Mouse (Mus musculus) CD4-positive helper T cell, adult 2 months (primary cell): ENCODE data around the gene Clip3.

ENCODE experiments used
- DNase-seq: peaks from one replicate; pipeline ENCODE4 v3.0.0-alpha.2; 2012; ENCODE audit warnings: low read depth, missing footprints, low spot score

The Clip3 gene

DNA sequence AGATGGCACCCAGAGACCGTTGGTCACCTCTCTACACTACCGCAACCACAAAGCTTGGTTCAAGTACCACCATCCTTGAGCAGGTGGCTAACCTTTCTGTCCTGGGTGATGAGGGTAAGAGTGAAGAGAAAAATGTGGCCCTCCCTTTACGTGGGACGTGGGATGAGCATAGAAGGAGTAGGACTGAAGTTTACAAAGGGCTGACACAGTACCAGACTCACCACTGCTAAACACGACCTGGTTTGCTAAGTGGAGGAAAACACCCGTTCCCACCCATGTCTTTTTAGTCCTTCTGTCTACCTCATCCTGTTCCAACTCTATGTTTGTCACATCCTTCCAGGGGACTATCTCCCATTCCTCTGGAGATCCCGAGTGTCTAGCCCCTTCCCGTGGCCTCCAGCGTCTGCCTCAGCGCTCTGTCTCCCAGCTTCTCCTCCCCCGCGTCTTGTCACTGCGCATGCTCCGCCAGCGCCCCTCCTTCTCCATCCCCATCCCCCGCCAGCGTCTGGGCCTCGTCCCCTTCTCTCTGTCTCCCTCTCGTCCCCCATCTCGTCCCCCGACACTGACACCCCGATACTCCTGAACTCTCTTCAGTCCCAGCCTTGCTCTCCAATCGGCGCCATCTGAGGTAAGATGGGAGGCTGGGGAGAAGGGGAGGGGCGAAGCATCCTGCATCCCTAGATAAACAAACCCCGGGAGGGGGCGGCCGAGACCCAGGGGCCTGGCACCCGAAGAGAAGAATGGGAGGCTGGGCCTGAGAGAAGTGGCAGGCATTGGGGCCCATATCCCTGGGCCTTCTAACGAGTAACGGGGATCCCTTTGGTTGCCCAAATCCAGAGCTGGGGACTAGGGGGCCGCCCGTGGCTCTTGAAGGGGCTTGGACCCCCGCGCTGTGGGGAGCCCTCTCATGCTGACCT is at the start of gene Clip3:
TSS of gene Clip3 (plus strand) at position 514 of the 917 bp plus-strand sequence.
- DNase-seq = peak; percentile 41

DNA sequence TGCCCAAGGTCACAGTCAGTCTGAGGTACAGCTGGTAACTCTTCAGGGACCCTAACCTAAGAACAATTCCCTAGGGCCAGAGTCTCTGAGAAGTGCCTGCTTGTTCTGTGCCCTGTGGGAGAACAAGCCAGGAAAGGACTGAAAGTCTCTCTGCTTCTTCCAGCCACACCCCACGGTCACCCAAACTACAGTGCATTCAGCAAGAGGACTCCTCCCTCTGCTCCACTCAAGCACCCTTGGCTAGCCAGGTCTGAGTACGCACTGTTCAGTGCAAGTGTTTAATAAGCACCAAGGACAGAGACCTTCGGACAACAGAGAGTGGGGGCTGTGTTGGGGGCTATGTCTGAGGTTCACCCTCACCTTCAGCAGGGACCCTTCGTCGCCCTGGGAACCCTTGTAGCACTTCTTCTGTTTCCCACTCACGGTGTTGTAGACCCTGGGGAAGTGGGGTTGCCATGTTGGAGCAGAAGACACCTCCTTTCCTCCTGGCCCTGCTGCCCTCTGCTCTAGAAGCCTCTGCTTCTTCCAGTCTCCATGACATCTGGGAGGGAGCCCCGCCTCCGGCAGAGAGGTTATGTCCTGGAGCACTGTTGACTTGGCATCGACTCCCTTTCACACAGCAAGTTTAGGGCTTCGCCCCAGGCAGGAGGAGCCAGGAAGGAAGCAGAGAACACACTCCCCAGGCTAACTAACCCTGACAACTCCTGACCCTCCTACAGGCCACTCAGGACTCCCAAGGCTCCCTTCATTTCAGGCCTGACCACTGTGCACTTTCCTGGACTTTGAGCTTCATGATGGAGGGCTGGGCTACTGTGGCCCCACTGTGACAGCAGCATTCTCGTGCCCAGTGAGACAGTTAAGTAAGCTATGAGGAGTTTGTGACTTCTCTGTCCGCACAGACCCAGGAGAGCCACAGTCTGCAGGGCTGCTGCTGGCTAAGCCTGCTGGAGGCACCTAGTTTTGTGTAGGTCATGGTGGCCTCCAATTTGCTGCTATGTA is 39.3 kb upstream of the Clip3 start:
- DNase-seq = no peak

DNA sequence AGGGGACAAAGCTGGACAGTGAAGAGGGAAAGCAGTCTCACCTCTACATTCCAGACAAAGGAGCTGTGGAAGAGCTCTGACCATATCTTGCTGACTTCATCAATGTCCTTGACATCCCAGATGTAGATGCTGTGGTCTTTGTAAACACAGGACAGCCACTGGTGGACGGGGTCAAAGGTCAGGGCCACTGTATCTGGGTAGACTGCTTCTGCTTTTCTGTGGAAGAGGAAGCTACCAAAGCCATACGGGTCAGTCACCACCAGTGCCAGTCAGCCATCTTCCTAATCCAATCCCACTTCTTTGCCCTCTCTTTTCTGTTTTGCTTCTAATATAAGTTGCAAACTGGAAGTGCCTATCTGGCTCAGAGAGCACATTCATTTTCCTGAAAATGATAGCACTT is 26.5 kb upstream of the Clip3 start:
- no peak for DNase-seq

DNA sequence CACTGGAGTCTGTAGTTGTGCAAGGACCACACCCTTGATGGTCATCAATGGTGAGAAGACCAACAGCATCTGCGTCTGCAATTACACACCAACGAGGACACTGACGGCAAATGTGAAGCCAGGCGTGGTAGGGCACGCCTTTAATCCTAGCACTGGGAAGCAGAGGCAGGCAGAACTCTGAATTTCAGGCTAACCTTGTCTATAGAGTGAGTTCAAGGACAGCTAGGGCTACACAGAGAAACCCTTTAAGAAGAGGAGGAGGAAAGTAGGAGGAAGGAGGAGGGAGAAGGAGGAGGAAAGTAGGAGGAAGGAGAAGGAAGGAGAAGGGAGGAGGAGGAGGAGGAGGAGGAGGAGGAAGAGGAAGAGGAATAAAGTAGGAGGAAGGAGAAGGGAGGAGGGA is 26.0 kb upstream of the Clip3 start:
- no peak for DNase-seq

DNA sequence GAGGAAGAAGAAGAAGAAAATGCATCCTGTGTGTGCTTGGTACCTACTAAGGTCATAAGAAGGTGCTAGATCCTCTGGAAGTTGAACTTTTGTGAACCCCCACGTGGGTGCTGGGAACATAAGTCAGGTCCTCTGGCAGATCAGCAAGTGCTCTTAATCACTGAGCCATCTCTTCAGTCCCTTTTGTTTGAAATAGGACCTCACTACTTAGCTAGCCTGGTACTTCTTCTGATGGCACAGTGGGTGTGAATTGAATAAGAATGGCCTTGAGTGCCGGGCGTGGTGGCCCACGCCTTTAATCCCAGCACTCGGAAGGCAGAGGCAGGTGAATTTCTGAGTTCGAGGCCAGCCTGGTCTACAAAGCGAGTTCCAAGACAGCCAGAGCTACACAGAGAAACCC is 25.6 kb upstream of the Clip3 start:
- no peak for DNase-seq

DNA sequence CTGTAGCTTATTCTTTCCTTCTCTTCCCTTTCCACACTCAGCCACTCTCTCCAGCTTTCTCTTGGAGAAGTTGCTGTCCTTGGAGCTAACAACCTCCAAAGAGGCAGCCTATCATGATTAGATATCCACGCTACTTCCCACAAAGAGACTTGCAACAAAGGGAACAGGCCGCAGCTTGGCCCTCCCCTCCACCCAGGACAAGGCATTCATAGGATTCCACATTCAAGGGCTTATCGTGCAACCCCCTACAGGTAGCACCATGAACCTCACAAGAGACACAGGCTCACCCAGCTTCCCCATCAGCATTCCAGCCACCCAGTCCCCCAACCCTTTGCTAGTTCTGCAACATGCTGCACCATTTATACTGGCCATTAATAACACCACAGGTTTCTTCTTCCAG is 24.7 kb upstream of the Clip3 start:
- DNase-seq = no peak

DNA sequence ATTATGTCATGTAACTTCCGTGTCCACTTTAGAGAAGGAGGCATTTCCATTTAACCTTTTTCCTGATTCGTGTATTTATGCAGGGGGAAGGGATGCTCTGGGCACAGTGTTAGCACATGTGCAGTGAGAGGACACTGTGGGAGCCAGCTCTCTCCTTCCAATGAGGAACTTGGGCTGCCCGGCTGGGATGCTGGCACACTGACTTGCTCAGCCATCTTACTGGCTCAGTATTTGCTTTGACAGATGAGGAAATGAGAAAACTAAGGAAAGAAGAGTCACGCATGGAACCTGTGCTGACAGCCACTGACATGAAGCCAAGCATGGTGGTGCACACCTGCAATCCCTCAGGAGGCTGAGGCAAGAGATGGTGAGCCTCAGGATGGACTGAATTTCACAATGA is 21.9 kb upstream of the Clip3 start:
- DNase-seq = no peak

DNA sequence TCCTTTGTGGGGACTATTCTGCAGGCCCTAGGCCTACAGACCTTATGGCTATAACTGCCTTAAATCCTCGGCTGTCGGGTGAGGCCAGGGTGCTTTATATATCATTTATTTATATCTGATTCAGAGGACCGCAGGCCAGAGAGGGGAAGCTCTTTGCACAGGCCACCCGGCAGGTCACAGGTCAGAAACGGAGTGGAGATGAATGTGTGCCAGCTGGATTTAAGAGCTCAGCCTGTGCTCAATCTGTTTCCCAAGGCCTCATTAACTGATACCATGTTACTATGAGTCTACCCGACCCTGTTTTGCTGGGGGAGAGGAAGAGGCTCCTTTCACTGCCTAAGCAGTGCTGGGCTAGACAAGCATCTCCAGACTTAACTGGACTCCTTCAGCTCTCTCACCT is 17.1 kb upstream of the Clip3 start:
- DNase-seq = no peak

DNA sequence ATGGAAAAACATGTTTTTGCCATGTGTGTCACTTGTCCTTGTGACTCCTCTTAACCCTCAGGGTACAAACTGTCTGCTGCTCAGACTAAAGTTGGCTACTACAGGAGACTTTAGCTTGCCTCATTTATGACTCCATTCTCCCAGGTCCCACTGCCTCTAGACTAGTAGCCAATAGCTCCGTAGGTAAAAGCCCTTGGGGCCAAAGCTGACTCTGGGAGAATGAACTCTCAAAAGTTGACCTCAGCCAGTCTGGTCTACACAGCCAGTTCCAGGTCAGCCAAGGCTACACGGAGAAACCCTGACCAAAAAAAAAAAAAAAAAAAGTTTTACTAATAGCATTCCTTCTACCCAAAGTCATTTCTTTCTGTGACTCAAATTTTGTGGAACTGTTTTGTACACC is 12.6 kb upstream of the Clip3 start:
- DNase-seq = no peak

DNA sequence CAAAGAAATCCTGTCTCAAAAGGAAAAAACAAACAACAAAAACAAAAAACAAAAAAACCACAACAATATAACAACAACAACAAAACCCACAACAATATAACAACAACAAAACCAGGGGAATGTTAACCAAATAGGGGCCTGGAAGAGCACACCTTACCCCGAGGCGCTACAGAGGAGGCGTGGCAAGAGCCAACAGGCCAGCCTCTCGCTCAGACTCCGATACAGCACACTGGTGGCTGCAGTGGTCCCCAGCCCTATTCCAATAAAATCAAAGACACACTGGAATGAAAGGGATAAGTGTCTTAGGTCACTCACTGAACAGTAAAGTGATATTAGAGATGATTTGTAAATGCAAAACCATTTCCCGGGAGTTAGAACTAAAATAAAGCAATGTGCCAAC is 12.0 kb upstream of the Clip3 start:
- no peak for DNase-seq

DNA sequence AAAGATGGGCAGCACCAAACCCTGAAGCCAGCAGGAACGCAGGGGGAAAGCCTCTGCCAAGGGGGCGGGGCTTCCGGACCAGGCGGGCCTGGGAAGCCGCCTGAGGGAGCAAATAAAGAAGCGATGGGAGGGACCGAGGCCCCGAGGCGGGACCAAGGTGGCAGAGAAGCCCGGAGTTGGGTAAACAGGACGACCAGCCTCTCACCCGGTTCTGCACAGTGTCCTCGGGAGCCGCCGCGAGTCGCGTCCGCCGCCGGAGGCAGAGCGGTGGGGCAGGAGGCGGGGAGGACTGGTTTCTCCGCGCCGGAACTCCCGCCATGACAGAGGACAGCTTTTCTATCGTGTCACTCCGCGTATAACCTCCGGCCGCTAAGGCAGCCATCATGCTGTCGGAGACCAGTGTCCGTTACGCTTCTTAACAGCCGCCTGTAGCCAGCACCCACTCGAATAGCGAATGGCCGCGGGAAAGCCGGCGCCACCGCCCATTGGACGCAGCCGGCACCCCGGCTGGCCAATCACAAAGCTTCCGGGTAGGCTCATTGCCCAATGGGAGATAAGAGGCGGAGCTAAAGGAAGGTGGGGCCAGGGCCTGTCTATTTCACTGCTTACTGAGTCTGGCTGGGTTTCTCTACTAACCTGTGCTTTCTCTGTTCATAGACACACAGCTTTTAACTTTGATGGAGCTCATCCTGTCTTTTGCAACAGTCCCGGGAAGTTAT is 11.4 kb upstream of the Clip3 start, which contains the start of the genes Thap8 and Wdr62:
TSS of gene Thap8 (plus strand) at position 144 of the 719 bp plus-strand sequence.
TSS of gene Wdr62 (minus strand) at position 469 of the 719 bp plus-strand sequence.
- peak; percentile 95 for DNase-seq

DNA sequence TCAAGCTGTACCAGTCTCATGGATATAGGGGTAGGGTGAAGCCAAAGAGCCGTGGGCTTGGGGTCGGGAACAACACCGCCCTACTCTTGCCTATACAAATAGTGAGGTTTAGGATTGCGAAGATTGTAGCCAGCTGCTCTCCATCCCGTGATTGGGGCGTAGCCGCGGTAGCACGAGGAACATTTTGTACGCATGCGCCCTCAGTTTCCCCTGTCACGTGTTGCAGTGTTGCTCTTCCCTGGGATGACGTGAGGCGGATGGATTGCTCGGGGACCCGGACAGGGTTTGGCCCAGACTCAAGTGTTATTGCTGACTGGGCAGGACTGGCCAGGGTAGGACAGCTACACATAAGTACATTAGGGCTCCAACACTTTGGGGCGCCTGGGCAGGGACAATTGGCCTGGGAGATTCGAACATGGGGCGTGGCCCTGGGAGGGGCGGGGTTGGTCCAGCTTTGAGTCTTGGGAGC is 10.8 kb upstream of the Clip3 start:
- DNase-seq = peak; percentile 91

DNA sequence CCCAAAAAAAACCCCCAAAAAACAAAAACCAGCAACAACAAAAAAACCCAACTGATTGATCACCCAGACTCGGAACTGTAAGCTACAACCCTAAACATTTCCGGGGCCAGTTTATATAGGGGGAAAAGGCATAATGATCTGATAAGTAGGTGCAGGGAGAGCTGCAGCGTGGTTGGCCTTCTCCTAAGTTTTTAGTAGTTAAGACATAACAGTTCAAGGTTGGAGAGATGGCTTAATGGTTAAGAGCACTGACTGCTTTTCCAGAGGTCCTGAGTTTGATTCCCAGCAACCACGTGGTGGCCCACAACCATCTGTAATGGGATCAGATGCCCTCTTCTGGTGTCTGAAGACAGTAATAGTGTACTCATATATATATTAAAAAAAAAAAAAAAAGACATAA is 10.0 kb upstream of the Clip3 start:
- no peak for DNase-seq

DNA sequence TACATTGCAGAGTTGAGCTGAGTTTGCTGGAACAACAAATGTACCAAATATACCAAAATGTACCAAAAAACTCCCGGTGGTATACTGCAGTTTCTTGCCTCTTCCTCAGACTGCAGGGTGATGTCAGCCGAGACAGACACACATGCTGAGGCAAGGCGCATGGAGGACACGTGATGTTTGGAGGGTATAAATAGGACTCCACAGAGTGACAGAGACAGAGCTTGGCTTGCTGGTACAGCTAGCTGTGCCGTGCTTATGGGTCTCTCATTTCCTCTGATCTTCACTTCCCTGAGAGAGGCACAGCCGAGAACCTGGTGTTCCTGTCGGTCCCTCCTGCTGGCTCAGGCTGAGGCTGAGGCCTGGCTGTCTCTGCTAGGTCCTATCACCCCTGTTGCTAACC is 8.8 kb upstream of the Clip3 start:
- DNase-seq = no peak

DNA sequence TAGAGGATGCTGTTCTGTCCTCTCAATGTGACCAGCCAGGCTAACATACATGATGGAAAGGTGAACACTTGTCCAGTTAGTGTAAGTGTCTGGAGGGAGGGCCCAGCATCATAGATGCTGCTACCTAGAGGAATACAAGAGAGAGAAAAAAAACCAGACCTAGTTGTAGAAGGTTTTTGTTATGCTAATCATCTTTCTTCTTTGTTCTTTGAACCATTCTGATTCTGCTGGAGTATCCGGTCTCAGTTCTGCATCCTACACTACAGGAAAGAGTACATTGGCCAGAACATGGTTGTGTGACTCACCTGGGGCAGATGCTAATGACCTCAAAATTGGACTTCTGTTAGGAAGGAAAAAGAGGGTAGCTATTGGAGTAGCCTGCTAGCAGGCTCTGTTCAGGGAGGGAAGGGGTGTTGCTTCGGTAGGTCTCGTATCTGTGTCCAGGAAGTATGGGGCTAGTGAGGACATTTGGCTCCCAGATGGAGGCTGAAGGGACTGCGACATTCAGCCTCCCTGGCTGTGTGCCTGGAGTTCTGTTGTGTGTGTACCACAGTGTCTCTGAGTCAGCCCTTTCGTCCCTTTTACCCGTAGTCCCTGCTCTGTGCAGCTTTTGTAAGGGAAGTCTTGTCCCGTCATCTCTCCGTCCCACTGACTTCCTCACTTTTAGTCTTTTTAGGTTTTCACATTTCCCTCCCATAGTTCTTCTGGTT is 4.7 kb upstream of the Clip3 start:
- no peak for DNase-seq

DNA sequence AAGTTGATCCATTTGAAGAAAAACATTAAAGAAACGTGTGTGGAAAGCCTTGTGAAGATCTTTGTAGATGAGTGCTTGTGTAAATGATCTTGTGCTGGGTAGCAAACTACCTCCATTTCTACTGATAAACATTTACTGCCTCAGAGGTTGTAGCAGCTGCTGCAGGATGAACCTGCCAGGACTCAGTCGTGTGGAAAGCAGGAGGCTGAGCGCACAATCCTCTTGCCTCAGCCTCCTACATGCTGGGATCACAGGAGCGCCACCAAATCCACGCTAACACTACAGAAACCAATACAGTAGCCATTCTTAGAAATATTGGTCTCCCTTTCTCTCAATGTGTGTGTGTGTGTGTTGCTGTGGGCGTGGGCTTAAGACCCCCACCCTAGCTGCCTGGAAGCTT is 3.5 kb upstream of the Clip3 start:
- no peak for DNase-seq

DNA sequence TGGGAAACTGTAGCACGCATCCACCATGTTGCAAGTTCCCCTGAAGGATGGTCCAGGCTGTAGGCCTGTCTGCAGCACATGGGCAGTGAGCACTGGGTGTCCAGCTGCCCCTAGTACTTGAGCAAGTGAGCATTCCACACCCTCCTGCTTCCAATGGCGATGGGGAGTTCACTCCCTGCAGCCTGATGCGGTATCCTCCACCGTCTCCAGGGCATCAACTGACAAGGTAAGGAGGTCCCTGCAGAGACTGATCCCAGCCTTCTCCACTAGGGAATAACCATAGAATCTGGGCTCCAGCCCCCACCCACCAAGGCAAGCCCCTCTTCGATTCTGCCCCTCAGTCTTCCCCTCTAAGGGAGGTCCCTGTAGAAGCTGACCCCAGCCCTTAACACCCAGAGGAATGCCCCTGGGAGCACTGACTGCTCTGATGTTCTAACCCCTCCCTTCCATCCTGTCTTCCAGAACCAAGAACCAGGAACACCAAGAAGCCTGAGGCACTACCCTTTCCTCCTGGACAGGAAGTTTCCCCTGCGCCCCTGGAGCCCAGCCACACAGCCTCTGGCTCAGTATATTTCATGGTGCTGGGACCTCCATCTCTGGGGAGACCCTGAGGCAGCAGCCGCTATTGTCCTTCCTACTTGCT is 2.3 kb upstream of the Clip3 start:
- no peak for DNase-seq

DNA sequence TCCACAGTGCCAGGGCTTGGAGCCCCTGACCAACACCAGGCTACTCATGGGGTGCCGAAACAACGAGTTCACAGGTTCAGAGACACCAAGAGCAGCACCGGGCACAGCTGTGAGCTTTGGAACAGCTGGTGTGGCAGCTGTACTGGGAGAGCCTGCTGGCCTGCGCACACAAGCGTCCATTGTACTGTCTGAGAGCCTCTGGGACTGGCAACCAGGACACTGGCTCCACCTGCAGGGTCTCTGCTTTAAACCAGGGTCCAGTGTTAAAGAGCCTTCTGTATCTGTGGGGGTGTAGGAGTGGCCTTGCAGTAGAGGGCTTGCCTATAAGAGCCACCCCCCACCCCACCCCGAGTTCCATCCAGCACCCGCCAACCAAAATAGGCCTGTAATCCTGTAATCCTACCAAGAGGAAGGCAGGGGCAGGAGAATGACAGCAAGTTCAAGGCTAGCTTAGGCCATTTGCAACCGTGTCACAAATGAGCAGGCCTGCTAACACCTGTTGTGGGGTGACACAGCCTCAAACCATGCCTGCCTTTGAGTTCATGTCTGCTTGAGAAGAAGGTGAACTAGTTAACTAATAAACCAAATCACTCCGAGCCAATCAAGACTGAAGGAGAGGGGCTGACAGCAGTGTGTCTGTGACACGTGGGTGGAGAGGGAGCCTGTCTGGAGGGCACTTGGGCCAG is 1.7 kb upstream of the Clip3 start:
- no peak for DNase-seq

DNA sequence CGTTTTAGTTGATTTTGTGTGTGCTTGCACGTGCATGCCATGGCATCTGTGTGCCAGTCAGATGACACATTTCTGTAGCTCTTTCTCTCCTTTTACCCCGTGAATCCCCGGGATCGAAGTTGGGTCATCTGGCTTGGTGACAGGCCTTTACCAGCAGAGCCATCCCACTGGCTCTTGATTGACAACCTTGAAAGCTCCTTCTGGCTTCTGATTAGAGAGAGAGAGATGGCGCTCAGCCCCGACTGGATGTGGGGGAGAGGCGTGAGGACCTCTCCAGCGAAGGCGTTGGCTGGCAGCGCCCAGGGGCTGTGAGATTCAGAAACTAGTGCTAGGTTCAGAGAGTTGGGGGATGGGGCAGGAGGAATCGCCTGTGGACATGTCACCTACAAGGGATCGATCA is 2.3 kb downstream of the Clip3 start:
- no peak for DNase-seq

DNA sequence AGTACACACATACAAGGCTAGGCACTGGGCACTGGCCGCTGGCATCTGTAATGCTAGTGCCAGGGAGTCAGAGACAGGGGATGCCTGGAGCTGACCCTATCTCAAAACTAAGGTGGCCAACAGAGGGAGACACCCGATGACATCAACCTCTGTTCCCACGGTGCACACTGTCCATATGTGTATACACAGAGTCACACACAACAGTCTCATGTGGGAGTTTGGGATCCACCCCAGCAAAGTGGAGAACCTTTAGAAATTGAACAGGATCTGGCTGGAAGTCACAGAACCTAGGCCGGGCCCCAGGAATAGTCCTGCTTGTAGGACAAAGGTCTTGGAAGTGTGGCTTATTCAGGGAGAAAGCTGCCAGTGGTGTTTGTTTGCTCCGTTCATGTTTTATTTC is 2.8 kb downstream of the Clip3 start:
- no peak for DNase-seq
